Mouse (Mus musculus) hindbrain, embryonic 16.5 days (tissue): Measurements from ENCODE around the gene Crlf3. TPM values are rescaled to one million over a fixed set of nuclear protein-coding genes. Genes with fewer than 3 reads are reported as not detected.

Source experiments
- ATAC-seq: fragments of 200-750 bp; cut with Nextera tagmentation; 2 replicates; pipeline ENCODE4 v1.8.0; 2017; ENCODE audit warnings: moderate TSS enrichment, moderate library complexity
- H3K27ac ChIP-seq: fragments of 300-500 bp; sonication (generic); 2 replicates; pipeline ENCODE4 v1.5.1; 2014; ENCODE audit warnings: low read depth, mild to moderate bottlenecking, control low read depth, low read length, moderate library complexity
- H3K27me3 ChIP-seq: fragments of 300-500 bp; sonication (generic); replicated peaks from 2 replicates; pipeline ENCODE4 v1.6.1; 2014; ENCODE audit warnings: low read length; ENCODE audit not compliant: control insufficient read depth, insufficient read depth
- H3K36me3 ChIP-seq: fragments of 300-500 bp; sonication (generic); 2 replicates; pipeline ENCODE4 v1.6.1; 2014; ENCODE audit warnings: mild to moderate bottlenecking, low read length, moderate library complexity, mixed read lengths; ENCODE audit not compliant: control insufficient read depth, insufficient read depth
- H3K4me1 ChIP-seq: fragments of 300-500 bp; sonication (generic); 2 replicates; pipeline ENCODE4 v1.6.1; 2014; ENCODE audit warnings: low read depth, low read length; ENCODE audit not compliant: control insufficient read depth, insufficient read depth
- H3K4me2 ChIP-seq: fragments of 300-500 bp; sonication (generic); 2 replicates; pipeline ENCODE4 v1.6.1; 2014; ENCODE audit warnings: mild to moderate bottlenecking, low read length, control low read depth, moderate library complexity
- H3K4me3 ChIP-seq: fragments of 300-500 bp; sonication (generic); 2 replicates; pipeline ENCODE4 v1.5.1; 2014; ENCODE audit warnings: mild to moderate bottlenecking, low read length, control low read depth, moderate library complexity
- H3K9ac ChIP-seq: fragments of 300-500 bp; sonication (generic); 2 replicates; pipeline ENCODE4 v1.6.1; 2014; ENCODE audit warnings: low read depth, mild to moderate bottlenecking, control low read depth, low read length, moderate library complexity
- H3K9me3 ChIP-seq: fragments of 300-500 bp; sonication (generic); 2 replicates; pipeline ENCODE4 v1.6.1; 2014; ENCODE audit warnings: mild to moderate bottlenecking, low read length, moderate library complexity; ENCODE audit not compliant: control insufficient read depth
- WGBS: fragments of 180-500 bp; shearing (Covaris S2); extraction: QIAGEN DNeasy Blood & Tissue Kit; methylation state at CpG from one replicate; pipeline ENCODE4 v1.1.7; 2014; 5-methylcytosine and 5-hydroxymethylcytosine counted together
- polyA plus RNA-seq: library from polyadenylated mRNA; unstranded; fragments of >200 nt; fragmentation: Nextera tagmentation; extraction: Ambion mirVana; gene quantifications from 2 replicates; pipeline ENCODE4 v1.2.1, GENCODE M21; 2015

The Crlf3 gene
- polyA plus RNA-seq, 1 experiment from 2014 or later: 12.6 TPM

DNA sequence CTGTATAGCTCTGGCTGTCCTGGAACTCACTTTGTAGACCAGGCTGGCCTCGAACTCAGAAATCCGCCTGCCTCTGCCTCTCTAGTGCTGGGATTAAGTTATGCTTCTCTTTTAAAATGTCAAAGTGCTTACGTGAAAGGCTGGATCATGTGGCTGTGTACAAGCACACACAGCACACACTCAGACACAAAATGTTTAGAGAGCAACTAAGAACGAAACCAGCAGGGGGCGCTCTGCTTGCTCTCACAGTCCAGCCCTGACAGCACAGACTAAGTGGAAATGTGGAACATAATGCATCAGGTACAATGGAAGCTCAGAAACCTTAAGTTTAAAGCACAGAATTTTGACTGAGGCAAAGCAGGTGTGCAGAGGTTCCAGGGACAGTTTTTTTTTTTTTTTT lies 6.1 kb upstream of the Crlf3 start:
- Histone ChIP-seq H3K4me3 (no peak overlapping the region), H3K9ac (no peak overlapping the region), H3K27me3 (no peaks in the 10 kb centered on the region), H3K4me1 (peaks cover 9% of the 10 kb centered on the region), H3K9me3 (no peaks in the 10 kb centered on the region), H3K4me2 (no peak overlapping the region), H3K27ac (no peak overlapping the region), H3K36me3 (no peaks in the 10 kb centered on the region)
- 8% methylated on average over 5 of the region's 5 CpGs for WGBS
- ATAC-seq: no peak

DNA sequence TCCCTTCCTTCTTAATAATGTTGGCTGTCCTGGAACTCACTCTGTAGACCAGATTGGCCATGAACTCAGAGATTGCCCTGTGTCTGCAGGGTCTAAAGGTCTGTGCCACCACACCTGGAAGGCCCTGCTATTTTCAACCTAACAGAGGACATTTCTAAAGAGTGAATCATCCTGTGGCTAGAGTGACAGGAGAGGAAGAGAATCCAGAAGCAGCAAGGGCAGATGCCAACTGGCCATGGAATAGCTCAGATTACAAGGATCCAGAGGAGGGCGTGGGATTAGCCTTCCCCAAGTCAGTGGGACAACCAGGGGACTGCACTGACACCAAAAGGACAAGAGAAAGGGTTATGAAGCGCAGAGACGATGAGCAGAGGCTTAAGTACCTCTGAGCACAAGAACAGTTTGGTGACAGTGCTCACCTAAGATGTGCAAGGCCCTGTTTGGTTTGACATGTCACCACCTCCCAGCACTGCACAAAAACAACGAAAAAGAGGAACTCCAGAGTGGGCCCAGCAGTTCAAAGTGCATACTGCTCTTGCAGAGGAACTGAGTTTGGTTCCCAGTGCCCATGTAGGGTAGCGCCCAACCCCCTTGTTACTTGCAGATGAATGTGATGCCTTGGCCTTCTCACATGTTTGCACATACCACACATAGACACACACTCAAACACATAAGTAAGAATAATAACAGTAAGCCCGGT lies 4.7 kb upstream of the Crlf3 start:
- 77% methylated on average over 6 of the region's 6 CpGs for WGBS
- no peaks in the 10 kb centered on the region for H3K36me3 ChIP-seq
- no peak for ATAC-seq

GRCm38 (mm10) chr11:80081786-80082319 lies 1.1 kb upstream of the Crlf3 start:
- H3K27ac ChIP-seq: no peak overlapping the region

More for the DNA sequence above, 4.7 kb upstream of the Crlf3 start:
- H3K9me3 ChIP-seq: no peaks in the 10 kb centered on the region
- no peak overlapping the region for H3K4me3 ChIP-seq
- H3K4me2 ChIP-seq: no peak overlapping the region
- no peaks in the 10 kb centered on the region for H3K27me3 ChIP-seq
- no peak overlapping the region for H3K27ac ChIP-seq
- H3K4me1 ChIP-seq: peaks cover 14% of the 10 kb centered on the region
- H3K9ac ChIP-seq: no peak overlapping the region

GRCm38 (mm10) chr11:80080381-80080825 lies 388 bp downstream of the Crlf3 start:
- under 1% methylated on average over 31 of the region's 32 CpGs for WGBS
- peak overlapping the region; percentile 85 for H3K4me2 ChIP-seq
- H3K9me3 ChIP-seq: no peaks in the 10 kb centered on the region
- no peaks in the 10 kb centered on the region for H3K27me3 ChIP-seq
- ATAC-seq: peak; percentile 78
- H3K4me1 ChIP-seq: peaks cover 12% of the 10 kb centered on the region
- H3K9ac ChIP-seq: peak overlapping the region; percentile 94
- no peaks in the 10 kb centered on the region for H3K36me3 ChIP-seq
- peak overlapping the region; percentile 82 for H3K27ac ChIP-seq
- peak overlapping the region; percentile 98 for H3K4me3 ChIP-seq

More at GRCm38 (mm10) chr11:80081786-80082319, 1.1 kb upstream of the Crlf3 start:
- Histone ChIP-seq H3K36me3 (no peaks in the 10 kb centered on the region), H3K4me3 (no peak overlapping the region), H3K4me2 (no peak overlapping the region), H3K9me3 (no peaks in the 10 kb centered on the region), H3K27me3 (no peaks in the 10 kb centered on the region), H3K9ac (no peak overlapping the region), H3K4me1 (peaks cover 12% of the 10 kb centered on the region)
- no peak for ATAC-seq
- 89% methylated on average over 7 of the region's 7 CpGs for WGBS

GRCm38 (mm10) chr11:80079751-80080150 lies 1.0 kb downstream of the Crlf3 start:
- H3K36me3 ChIP-seq: no peaks in the 10 kb centered on the region
- peak overlapping the region; percentile 85 for H3K4me2 ChIP-seq
- H3K27ac ChIP-seq: no peak overlapping the region
- H3K4me3 ChIP-seq: peak overlapping the region; percentile 98
- H3K4me1 ChIP-seq: peaks cover 12% of the 10 kb centered on the region
- H3K27me3 ChIP-seq: no peaks in the 10 kb centered on the region
- WGBS: 72% methylated on average over 6 of the region's 6 CpGs
- H3K9me3 ChIP-seq: no peaks in the 10 kb centered on the region
- H3K9ac ChIP-seq: no peak overlapping the region
- no peak for ATAC-seq

GRCm38 (mm10) chr11:80078831-80079230 lies 2.0 kb downstream of the Crlf3 start:
- no peaks in the 10 kb centered on the region for H3K36me3 ChIP-seq
- no peak overlapping the region for H3K4me2 ChIP-seq
- no peak for ATAC-seq
- H3K9ac ChIP-seq: no peak overlapping the region
- no peaks in the 10 kb centered on the region for H3K27me3 ChIP-seq
- H3K4me1 ChIP-seq: peaks cover 12% of the 10 kb centered on the region
- no peak overlapping the region for H3K4me3 ChIP-seq
- no peaks in the 10 kb centered on the region for H3K9me3 ChIP-seq
- H3K27ac ChIP-seq: no peak overlapping the region
- 56% methylated on average over 1 of the region's 1 CpGs for WGBS

DNA sequence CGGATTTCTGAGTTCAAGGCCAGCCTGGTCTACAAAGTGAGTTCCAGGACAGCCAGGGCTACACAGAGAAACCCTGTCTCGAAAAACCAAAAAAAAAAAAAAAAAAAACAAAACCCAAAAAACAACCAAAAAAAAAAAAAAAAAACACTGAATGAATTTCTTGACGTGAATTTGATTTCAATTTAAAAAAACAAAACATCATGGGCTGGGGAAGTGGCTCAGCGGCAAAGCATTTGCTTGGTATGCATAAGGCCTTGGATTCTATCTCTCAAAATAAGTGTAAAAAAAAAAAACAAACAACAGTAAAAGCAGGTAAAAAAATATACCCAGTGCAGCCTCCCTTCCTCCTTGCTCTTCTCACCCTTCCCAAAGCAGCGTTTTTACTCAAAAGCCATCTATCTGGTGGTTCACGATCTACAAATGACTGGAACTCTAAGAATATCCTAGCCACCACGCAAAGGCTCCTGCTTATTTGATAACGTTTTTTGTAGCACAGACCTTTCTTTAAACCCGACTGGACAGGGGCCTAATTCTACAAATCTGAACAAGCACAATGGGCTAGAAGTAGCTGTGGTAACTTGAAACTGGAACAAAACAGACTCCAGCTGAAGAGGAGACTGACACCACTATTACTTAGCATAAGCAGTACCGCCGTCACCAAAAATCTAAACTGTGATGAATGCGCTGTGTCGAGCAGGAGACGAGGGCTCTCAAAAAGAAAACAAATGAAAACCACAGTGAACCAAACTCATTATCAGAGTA lies 2.8 kb downstream of the Crlf3 start:
- Histone ChIP-seq H3K9ac (no peak overlapping the region), H3K4me3 (no peak overlapping the region), H3K4me1 (peaks cover 12% of the 10 kb centered on the region), H3K36me3 (no peaks in the 10 kb centered on the region), H3K27ac (no peak overlapping the region), H3K9me3 (no peaks in the 10 kb centered on the region), H3K4me2 (no peak overlapping the region), H3K27me3 (no peaks in the 10 kb centered on the region)
- no peak for ATAC-seq
- 70% methylated on average over 13 of the region's 14 CpGs for WGBS

GRCm38 (mm10) chr11:80075608-80076277 lies 5.0 kb downstream of the Crlf3 start:
- Histone ChIP-seq H3K27me3 (no peaks in the 10 kb centered on the region), H3K27ac (no peak overlapping the region), H3K4me2 (no peak overlapping the region), H3K9me3 (no peaks in the 10 kb centered on the region), H3K4me1 (peaks cover 7% of the 10 kb centered on the region), H3K9ac (no peak overlapping the region), H3K4me3 (no peak overlapping the region), H3K36me3 (no peaks in the 10 kb centered on the region)
- 97% methylated on average over 5 of the region's 5 CpGs for WGBS
- no peak for ATAC-seq

DNA sequence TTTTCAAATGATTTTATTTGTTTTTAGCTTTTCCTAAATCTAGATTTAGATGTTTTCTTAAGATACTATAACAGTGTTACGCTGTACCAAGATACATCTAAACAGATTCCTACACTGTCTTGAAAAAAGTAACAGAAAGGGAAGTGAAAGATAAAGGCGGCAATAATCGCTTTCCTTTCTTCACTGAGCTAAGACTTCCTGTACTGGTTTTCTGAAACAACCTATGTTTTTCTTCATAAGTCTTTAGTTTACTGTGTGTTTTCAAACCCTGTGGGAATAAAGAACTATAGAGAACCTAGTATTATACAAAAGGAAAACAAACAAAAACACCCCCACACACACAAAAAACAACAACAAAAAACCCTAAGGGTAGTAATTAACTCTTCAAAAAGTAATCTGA lies 8.4 kb downstream of the Crlf3 start:
- no peak for ATAC-seq
- 92% methylated on average over 3 of the region's 3 CpGs for WGBS

More for the DNA sequence above, 8.4 kb downstream of the Crlf3 start:
- no peak overlapping the region for H3K9ac ChIP-seq
- no peaks in the 10 kb centered on the region for H3K27me3 ChIP-seq
- H3K4me3 ChIP-seq: no peak overlapping the region
- no peaks in the 10 kb centered on the region for H3K4me1 ChIP-seq
- no peaks in the 10 kb centered on the region for H3K9me3 ChIP-seq
- H3K27ac ChIP-seq: no peak overlapping the region
- H3K36me3 ChIP-seq: no peaks in the 10 kb centered on the region
- H3K4me2 ChIP-seq: no peak overlapping the region
